Mouse (Mus musculus) mouse embryonic stem cell (cell line): Measurements from ENCODE around the gene Fn1.

Experiments
- in situ Hi-C, 2 experiments: fragments of 300-500 bp; cut with MboI; formaldehyde crosslinking; loops; 1 replicate in 1 of 2; 3 replicates in 1 of 2; pipeline ENCODE4 v1.14.3; 2019 to 2020; ENCODE audit warnings: low sequenced_read_pairs in 2 of 2, low pct_unique_long_range_greater_than_20kb in 1 of 2, mixed read lengths in 1 of 2; ENCODE audit not compliant: unreplicated experiment in 1 of 2

Fn1 gene

DNA sequence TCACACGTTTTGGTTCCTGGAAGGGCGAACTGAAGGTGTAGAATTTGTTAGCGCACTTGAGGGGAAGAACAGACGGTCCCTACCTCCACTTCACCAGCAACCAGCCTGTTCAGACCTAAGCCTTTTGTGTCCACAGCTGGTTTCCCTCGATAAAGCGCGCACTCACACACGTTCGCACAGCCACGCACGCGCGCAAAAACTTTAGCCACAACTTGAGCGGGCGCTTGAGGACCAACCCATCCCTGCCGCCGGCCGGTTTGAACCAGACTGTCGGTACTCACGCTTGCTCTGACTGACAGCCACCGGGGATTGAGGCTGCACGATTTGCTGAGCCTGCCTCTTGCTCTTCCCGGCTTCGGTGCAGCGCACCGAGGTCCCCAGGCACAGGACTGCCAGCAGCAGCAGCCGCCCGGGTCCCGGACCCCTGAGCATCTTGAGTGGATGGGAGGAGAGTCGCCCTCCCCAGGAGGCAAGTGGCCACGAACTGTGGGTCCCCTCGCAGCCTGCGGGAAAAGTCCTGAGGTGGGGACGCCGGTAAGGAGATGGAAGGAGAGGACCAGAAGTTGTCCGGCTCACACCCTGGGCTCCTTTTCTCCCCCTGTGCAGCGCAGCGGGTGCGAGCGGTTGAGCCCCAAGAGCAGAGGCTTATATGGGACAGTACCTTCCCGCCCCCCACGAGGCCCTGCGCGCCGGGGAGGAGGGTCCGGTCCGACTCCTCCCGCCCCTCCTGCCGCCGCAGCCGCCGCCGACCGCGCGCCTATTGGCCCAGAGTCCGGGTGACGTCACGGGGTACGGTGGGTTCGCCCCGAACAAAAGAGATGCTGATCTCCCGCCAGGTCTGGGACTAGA, at the start of gene Fn1:
Gene Fn1, minus strand, starts transcription at position 650 of the 849 bp plus-strand sequence.
- in situ Hi-C loops = no loop called here

DNA sequence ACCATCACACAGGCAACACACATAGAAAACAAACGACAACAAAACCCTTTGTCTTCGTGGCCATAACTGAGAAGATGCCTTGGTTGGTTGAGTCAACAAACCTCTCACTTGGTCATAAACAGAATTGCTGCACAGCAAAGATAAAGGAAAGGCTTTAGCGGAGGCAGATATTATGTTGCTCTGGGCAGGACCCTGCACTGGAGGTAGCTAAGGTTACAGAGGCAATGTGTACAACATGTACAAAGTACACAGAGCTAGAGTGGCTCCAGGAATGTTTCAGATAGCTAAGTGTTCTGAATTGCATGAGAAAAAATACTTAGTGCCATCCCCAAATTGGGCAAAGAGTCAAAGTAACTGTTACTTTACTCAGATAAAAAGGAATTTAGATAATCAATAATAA, 43.1 kb upstream of the Fn1 start:
- in situ Hi-C loops = no loop called here

DNA sequence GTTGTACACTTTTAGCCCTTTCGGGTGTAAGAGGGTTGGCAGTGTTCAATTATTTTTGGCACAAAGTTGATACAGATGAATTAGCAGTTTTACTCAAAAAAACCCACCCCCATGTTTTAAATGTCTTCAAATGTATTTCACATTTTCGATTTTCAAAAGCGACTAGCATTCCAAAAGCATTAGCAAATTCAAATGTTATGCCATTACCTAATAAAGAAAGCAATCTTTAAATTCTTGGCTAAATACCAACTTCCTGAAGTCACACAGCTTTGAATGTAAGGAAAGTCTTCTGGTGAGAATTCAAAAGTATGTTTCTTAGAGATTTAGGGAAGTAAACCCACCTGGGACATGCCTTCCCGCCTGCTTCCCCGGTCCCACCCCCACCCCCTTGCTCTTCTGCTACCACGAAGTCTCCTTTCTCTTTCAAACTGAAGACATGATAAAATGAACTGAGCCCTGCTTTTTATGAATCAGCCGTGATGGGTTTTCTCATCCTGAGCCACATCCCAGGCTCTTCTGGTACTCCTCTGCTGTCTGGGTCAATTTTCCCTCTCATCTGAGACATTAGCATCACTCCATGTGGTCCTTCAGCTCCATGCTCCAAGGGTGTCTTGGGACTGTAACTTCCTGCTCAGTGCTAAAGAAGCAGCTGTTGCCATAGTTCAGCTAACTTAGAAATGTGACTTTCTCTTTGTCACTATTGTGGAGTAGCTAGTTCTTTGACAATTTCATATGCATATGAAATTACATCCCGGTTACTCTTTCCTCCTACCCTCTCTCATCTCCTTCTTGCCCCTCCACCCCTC, 38.7 kb upstream of the Fn1 start:
- in situ Hi-C loops = no loop called here

DNA sequence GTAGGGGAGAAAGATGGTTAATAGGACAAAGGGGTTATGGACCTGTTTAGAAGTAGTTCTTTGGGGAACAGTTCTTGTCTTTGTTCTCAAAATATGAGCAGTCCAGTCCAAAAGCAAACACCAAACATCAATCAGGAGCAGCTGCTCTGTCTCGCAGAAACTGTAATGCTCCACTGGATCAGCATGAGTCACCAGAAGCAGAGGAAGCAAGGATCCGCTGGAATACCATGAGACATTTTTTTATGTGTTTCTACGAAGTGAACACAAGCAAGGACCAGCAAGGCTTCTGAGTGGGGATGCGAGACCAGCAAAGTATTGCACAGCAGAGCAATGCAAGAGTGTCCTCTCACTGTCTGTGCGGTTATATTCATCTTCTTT, 35.9 kb upstream of the Fn1 start:
- in situ Hi-C loops = no loop called here

DNA sequence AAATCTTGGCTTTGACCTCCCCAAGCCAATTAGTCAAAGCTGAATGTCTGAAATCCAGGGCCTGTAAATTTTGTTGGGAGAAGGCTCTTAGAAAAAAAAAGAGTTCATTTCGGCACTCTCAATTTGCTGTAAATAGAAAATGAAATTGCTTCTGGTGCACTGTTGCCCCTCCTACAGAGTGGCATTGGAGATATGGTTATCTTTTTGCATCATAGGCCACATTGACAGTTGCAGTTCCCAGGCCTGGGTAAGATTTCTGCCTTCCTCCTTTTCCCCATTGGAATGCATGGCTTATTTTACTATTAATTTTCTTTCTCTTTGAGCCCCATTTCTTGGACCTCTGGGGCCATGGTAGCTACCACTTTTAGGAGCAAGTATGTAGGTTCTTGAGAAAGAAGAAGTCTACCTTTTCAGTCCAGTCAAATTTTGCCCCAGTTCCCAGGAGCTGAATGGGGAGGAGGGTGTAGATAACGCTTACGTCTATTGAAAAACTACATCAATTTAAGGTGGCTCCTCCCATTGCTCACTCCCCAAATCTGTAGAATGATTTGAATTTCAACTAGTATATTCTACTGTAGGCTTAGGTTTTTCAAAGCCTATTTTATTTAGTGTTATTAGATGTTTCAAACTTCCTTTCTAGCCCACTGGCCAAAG, 35.4 kb upstream of the Fn1 start:
- in situ Hi-C loops = no loop called here

DNA sequence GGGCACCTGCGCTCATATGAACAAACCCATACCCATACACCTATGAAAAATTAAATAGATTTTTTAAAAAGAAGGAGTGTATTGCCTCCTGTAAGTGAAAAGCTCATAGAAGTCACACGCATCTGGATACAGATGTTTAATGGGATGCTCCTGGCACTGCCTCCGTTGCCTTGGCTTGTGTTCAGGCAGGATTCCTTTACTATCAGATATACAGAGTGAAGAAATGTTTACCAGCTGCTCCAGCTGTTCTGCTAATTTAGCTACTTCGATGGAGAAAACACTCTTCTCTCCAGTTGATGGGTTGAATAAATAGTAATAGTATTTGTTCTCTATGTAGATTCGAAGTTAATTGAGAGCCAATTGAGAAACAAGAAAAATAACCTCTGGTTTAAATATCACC, 33.8 kb upstream of the Fn1 start:
- in situ Hi-C loops = no loop called here

DNA sequence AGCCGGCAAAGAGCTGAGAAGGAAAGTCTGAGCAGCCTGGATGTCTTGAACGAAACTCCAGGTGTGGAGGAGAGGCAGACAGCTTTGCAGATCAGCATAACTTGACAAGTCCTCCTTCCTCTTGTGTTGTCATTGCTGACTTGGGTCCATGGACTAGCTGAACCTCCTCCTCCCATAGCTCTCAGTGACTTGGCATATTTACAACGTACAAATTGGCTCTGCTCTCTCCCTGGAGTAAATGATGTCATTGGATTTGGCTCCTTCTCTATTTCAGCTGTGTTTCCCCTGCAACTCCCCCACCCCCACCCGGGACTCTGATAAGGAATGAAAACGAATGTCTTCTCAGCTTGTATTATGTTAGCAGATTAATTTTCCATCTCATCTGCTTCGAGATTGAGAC, 30.7 kb upstream of the Fn1 start:
- in situ Hi-C loops = no loop called here

DNA sequence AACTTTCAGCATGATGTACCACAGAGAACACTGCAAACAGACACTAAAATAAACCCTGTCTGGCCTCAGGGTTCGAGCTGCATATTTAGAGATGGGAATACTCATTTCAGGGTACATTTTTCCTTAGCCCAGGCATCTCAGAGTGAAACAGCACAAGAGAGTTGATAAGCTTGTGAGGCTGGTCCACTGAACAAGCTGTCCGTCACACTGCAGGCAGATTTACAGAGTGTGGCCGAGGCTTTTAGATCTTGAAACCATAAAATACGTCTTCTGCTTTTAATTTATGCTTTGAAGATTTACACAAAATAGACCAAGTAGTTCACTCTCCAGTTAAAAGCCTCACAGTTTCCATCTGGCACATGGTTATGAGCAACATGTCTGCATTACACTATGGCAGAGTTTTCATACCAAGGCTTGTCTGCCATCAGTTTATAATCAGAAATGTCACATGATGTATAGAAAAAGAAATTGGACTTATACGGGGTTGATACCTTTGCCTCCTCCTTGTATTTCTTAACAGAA, 29.3 kb upstream of the Fn1 start:
- in situ Hi-C loops = no loop called here

DNA sequence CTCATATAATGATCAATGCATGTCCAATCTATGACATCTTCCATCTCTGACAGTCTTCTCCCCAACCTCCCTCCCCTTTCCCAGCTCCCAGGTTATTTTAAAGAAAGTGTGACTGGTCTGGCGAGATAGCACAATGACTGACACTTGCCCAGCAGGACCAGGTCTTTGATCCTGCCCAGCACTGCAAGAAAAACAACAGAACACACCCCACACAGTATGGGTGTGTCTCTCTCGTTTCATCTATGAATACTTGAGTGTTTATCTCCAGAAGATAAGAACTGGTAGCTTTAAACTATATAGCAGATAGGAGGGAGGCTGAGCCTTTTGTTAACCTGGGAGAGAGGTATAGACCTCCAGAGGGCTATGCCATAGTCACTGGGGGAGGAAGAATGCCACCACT, 28.3 kb upstream of the Fn1 start:
- in situ Hi-C loops = no loop called here

DNA sequence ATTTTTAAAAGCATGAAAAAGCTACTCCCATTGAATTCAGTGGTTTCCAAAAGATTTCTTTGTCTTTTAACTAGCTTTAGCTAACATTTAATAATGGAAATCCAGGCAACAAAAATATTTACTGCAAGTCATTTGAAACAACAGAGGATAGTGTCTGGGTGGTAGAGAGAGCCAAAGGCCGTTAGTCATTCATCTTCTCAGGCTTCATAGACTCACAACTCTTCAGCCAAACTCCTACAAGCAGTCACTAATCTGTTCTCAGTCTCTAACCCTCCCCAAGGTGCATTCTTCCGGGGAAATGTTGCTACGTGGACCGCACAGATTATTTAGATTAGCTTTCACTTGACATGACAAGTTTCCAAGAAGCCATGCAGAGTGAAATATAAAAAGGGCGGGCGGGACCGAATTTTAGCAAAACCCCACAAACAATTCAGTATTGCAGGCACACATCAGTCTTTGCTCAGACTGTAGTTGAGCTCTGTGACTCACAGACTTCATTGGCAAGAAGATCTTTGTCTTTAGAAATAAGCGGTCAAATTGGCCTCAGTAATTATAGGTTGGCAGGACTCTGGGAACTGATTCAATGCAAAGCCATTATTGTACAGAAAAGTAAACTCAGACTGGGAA, 27.2 kb upstream of the Fn1 start:
- in situ Hi-C loops = no loop called here

DNA sequence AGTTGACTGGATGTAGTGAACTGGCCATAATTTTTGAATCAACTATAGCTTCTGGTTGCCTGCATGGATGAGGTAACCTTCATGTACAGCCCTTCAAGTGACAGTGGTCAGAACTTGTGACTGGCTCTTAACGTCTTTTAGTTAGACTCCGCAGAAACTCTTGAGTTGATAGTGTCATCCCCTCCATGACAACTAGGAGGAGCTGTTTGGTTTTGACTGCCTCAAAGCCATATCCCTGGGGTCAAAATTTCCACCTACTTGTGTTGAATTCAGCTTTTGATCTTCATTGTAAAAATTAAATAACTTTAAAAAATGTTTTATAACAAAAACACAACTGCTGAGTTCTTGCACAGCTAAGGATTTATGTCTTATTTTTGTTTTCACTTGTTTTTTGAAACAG, 22.4 kb upstream of the Fn1 start:
- in situ Hi-C loops = no loop called here

DNA sequence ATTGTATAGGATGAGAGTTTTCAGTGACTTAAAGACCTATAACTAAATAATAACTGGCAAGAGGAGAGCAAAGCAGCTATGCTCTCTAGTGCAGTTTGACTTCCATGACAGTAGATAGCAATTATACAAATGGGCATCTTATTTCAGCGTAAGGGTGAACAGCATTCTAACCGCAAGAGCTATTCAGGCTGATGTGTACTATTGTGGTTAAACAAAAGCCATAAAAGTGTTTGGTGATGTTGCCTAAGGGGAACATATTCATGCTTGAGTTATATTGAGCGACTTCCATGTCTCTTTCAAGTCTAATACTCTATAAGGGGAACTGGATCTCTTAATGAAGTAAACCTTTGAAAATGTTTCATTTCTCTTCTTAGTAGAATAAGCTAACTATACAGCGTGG, 21.3 kb upstream of the Fn1 start:
- in situ Hi-C loops = no loop called here

DNA sequence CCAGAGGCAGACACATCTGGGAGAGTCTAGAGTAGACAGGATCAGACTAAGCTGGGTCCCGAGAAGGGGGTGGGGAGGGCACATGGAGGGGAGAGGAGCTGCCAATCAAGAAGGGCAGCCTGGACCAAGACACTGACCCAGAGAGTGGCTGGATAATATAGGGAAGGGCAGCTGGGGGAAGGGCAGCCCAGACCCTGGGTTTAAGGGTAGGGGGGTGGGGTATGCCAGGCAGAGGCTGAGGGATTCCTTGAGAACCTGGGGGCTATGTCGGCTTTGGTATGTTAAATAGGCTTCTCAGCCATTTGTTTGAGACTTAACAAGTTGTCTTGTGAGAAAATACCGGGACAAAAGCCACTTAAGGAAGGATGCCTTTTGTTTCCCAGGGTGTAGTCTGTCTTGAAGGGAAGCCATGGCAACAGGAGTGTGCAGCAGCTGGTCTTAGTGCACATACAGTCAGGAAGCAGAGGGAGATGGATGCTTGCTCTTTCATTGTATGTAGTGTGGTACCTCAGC, 20.5 kb upstream of the Fn1 start:
- in situ Hi-C loops = no loop called here

DNA sequence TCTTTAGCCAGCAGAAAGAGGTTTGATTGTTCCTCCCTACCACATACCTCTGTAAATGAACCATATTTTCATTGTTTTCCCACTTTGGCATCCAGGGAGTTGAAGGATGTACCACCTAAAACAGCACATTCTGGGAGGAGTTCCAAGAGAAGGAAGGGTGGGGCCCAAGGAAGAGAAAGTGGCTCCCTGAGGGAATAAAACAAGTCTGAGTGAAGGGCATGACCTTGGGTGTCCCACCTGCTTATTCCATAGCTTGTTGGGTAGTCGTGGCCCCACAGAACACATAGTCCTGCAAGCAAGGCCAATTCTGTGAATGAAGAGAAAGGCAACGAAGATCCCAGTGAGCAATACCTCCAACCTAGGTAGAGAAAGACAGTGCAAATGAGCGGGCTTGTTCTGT, 19.3 kb upstream of the Fn1 start:
- in situ Hi-C loops = no loop called here

DNA sequence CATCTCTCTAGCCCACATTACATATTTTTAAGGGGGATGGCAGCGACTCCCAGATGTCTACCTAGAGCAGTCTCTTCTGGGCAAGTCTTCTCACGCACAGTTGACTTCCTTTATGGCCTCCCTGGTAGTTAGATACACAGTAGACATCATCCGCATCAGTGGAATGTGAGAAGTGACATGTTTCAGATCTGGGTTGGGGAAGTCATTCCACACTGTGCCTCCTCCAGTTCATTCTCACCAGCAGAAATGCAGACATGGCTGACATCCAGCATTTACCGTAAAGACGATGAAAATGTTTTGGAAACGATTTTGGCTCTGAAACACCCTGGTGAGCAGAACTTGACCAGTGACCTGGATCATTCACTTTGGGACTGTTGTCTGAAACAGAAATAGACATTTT, 10.2 kb upstream of the Fn1 start:
- in situ Hi-C loops = no loop called here

DNA sequence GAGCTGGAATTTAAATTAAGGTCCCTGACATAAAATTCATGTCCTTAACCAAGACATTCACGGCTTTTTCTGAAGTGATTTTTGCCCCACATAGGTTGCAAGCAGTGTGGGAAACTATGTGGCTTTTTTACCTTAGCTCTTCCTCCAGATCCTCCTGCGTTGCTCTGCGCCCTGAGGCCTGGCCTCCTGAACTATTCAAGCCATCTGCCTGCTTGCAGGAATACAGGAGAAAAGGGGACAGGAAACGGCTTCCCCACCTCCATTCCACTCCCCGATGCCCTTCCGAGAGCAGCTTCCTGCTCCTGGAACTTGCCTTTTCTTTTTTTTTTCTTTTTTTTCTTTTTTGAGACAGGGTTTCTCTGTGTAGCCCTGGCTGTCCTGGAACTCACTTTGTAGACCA, 5.6 kb upstream of the Fn1 start:
- in situ Hi-C loops = no loop called here

DNA sequence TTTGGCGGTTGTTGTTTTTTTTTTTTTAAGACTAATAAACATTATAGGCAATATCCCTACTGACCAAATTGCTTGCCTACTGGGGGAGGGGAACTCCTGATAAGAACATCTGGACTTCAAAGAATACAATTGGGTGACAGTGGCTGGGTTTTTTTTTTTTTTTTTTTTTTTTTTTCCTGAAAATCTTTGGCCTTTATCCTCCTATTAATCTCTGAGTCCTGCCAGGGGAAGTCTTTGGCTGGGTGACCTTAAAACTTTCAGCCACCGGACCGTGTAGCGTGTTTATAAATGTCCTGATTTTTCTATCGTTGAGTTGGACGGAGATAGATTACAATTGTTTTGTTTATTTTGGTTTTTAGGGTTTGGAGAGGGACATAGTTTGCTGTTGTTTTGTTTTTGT, 3.3 kb upstream of the Fn1 start:
- in situ Hi-C loops = no loop called here

DNA sequence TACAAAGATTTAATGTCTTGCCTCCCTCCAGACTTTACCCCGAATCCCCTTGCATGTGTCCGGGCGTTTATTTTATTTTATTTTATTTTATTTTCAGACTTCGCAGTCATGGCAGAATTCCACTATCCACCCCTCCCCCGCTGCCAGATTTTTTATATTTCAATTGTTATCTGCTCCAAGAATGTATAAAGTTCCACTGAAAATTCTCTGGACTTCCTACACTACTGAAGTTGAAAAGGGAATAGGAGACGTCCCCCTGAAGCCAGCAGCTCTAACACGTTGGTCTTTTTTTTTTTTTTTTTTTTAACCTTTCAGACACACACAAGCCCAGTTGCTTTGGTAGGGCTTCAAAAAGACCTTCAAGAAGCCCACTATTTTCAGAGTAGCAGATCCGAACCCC, 1.2 kb upstream of the Fn1 start:
- in situ Hi-C loops = no loop called here
